Mouse (Mus musculus): ENCODE data around the gene Ablim1. TPM values are rescaled to one million over a fixed set of nuclear protein-coding genes. Genes with fewer than 3 reads are reported as not detected.

Ablim1 gene
- polyA plus RNA-seq, 1 experiment from 2014 or later, result 12.4 TPM

GRCm38 (mm10) chr19:57055215-57056120, 259.3 kb downstream of the Ablim1 start:
- H3K4me3 ChIP-seq (ENCODE audit: low read depth, low read length), result no peak overlapping the region
- peaks cover 5% of the 10 kb centered on the region for H3K9me3 ChIP-seq (replicated peaks; ENCODE audit: control insufficient read depth, low read length)
- H3K27me3 ChIP-seq (ENCODE audit: control insufficient read depth, insufficient read depth, low read depth, low read length), result no peaks in the 10 kb centered on the region
- no peak overlapping the region for H3K9ac ChIP-seq (ENCODE audit: low read depth, low read length)
- H3K4me1 ChIP-seq (ENCODE audit: control insufficient read depth, low read depth, low read length), result no peaks in the 10 kb centered on the region
- WGBS (ENCODE audit: insufficient replicate concordance), result 72% methylated on average over 16 of the region's 16 CpGs
- H3K36me3 ChIP-seq (ENCODE audit: control insufficient read depth, insufficient read depth), result peaks cover 6% of the 10 kb centered on the region
- no peak overlapping the region for H3K27ac ChIP-seq (ENCODE audit: low read length)
- no peak overlapping the region for H3K4me2 ChIP-seq (ENCODE audit: low read depth, low read length)
- no peak for ATAC-seq (ENCODE audit: low read depth)

GRCm38 (mm10) chr19:57052959-57053358, 261.8 kb downstream of the Ablim1 start:
- H3K27me3 ChIP-seq (ENCODE audit: control insufficient read depth, insufficient read depth, low read depth, low read length), result no peaks in the 10 kb centered on the region
- no peak overlapping the region for H3K9ac ChIP-seq (ENCODE audit: low read depth, low read length)
- 63% methylated on average over 8 of the region's 8 CpGs for WGBS (ENCODE audit: insufficient replicate concordance)
- no peak overlapping the region for H3K4me3 ChIP-seq (ENCODE audit: low read depth, low read length)
- ATAC-seq (ENCODE audit: low read depth), result no peak
- H3K27ac ChIP-seq (ENCODE audit: low read length), result no peak overlapping the region
- H3K4me1 ChIP-seq (ENCODE audit: control insufficient read depth, low read depth, low read length), result no peaks in the 10 kb centered on the region
- no peak overlapping the region for H3K4me2 ChIP-seq (ENCODE audit: low read depth, low read length)
- peaks cover 4% of the 10 kb centered on the region for H3K9me3 ChIP-seq (replicated peaks; ENCODE audit: control insufficient read depth, low read length)
- H3K36me3 ChIP-seq (ENCODE audit: control insufficient read depth, insufficient read depth), result peaks cover 5% of the 10 kb centered on the region

GRCm38 (mm10) chr19:57052016-57052415, 262.7 kb downstream of the Ablim1 start:
- no peaks in the 10 kb centered on the region for H3K4me1 ChIP-seq (ENCODE audit: control insufficient read depth, low read depth, low read length)
- WGBS (ENCODE audit: insufficient replicate concordance), result 71% methylated on average over 7 of the region's 7 CpGs
- H3K4me2 ChIP-seq (ENCODE audit: low read depth, low read length), result no peak overlapping the region
- H3K9me3 ChIP-seq (replicated peaks; ENCODE audit: control insufficient read depth, low read length), result no peaks in the 10 kb centered on the region
- H3K27ac ChIP-seq (ENCODE audit: low read length), result no peak overlapping the region
- H3K9ac ChIP-seq (ENCODE audit: low read depth, low read length), result no peak overlapping the region
- no peak overlapping the region for H3K4me3 ChIP-seq (ENCODE audit: low read depth, low read length)
- no peak for ATAC-seq (ENCODE audit: low read depth)
- H3K36me3 ChIP-seq (ENCODE audit: control insufficient read depth, insufficient read depth), result no peaks in the 10 kb centered on the region
- H3K27me3 ChIP-seq (ENCODE audit: control insufficient read depth, insufficient read depth, low read depth, low read length), result no peaks in the 10 kb centered on the region

- Histone ChIP-seq H3K4me2 (ENCODE audit: low read depth, low read length) (no peak overlapping the region), H3K36me3 (ENCODE audit: control insufficient read depth, insufficient read depth) (no peaks in the 10 kb centered on the region), H3K27me3 (ENCODE audit: control insufficient read depth, insufficient read depth, low read depth, low read length) (no peaks in the 10 kb centered on the region), H3K4me3 (ENCODE audit: low read depth, low read length) (no peak overlapping the region), H3K9me3 (replicated peaks; ENCODE audit: control insufficient read depth, low read length) (no peaks in the 10 kb centered on the region), H3K27ac (ENCODE audit: low read length) (no peak overlapping the region), H3K4me1 (ENCODE audit: control insufficient read depth, low read depth, low read length) (no peaks in the 10 kb centered on the region), H3K9ac (ENCODE audit: low read depth, low read length) (no peak overlapping the region)
- 67% methylated on average over 16 of the region's 16 CpGs for WGBS (ENCODE audit: insufficient replicate concordance)
- no peak for ATAC-seq (ENCODE audit: low read depth)
Observed at GRCm38 (mm10) chr19:57049592-57050090, 265.1 kb downstream of the Ablim1 start.

- Histone ChIP-seq H3K27ac (ENCODE audit: low read length) (no peak overlapping the region), H3K4me2 (ENCODE audit: low read depth, low read length) (no peak overlapping the region), H3K36me3 (ENCODE audit: control insufficient read depth, insufficient read depth) (no peaks in the 10 kb centered on the region), H3K9me3 (replicated peaks; ENCODE audit: control insufficient read depth, low read length) (no peaks in the 10 kb centered on the region), H3K4me1 (ENCODE audit: control insufficient read depth, low read depth, low read length) (no peaks in the 10 kb centered on the region), H3K27me3 (ENCODE audit: control insufficient read depth, insufficient read depth, low read depth, low read length) (no peaks in the 10 kb centered on the region), H3K4me3 (ENCODE audit: low read depth, low read length) (no peak overlapping the region), H3K9ac (ENCODE audit: low read depth, low read length) (no peak overlapping the region)
- no peak for ATAC-seq (ENCODE audit: low read depth)
- WGBS (ENCODE audit: insufficient replicate concordance), result 71% methylated on average over 9 of the region's 9 CpGs
Observed at GRCm38 (mm10) chr19:57047671-57048320, 266.9 kb downstream of the Ablim1 start.

GRCm38 (mm10) chr19:57039258-57039657, 275.5 kb downstream of the Ablim1 start:
- Histone ChIP-seq H3K9ac (ENCODE audit: low read depth, low read length) (no peak overlapping the region), H3K36me3 (ENCODE audit: control insufficient read depth, insufficient read depth) (no peaks in the 10 kb centered on the region), H3K27me3 (ENCODE audit: control insufficient read depth, insufficient read depth, low read depth, low read length) (no peaks in the 10 kb centered on the region), H3K4me3 (ENCODE audit: low read depth, low read length) (no peak overlapping the region), H3K4me2 (ENCODE audit: low read depth, low read length) (no peak overlapping the region), H3K4me1 (ENCODE audit: control insufficient read depth, low read depth, low read length) (no peaks in the 10 kb centered on the region), H3K27ac (ENCODE audit: low read length) (no peak overlapping the region), H3K9me3 (replicated peaks; ENCODE audit: control insufficient read depth, low read length) (no peaks in the 10 kb centered on the region)
- no peak for ATAC-seq (ENCODE audit: low read depth)
- WGBS (ENCODE audit: insufficient replicate concordance), result 68% methylated on average over 6 of the region's 6 CpGs

- WGBS (ENCODE audit: insufficient replicate concordance), result 67% methylated on average over 15 of the region's 15 CpGs
Observed at GRCm38 (mm10) chr19:57036860-57037259, 277.9 kb downstream of the Ablim1 start.

GRCm38 (mm10) chr19:57031582-57031981, 283.1 kb downstream of the Ablim1 start:
- Histone ChIP-seq H3K36me3 (ENCODE audit: control insufficient read depth, insufficient read depth) (no peaks in the 10 kb centered on the region), H3K27ac (ENCODE audit: low read length) (no peak overlapping the region), H3K4me3 (ENCODE audit: low read depth, low read length) (no peak overlapping the region), H3K9me3 (replicated peaks; ENCODE audit: control insufficient read depth, low read length) (no peaks in the 10 kb centered on the region), H3K4me1 (ENCODE audit: control insufficient read depth, low read depth, low read length) (no peaks in the 10 kb centered on the region), H3K4me2 (ENCODE audit: low read depth, low read length) (no peak overlapping the region), H3K9ac (ENCODE audit: low read depth, low read length) (no peak overlapping the region), H3K27me3 (ENCODE audit: control insufficient read depth, insufficient read depth, low read depth, low read length) (no peaks in the 10 kb centered on the region)
- ATAC-seq (ENCODE audit: low read depth), result no peak
- WGBS (ENCODE audit: insufficient replicate concordance), result 42% methylated on average over 4 of the region's 4 CpGs

More at GRCm38 (mm10) chr19:57036860-57037259, 277.9 kb downstream of the Ablim1 start:
- no peaks in the 10 kb centered on the region for H3K36me3 ChIP-seq (ENCODE audit: control insufficient read depth, insufficient read depth)
- no peak overlapping the region for H3K27ac ChIP-seq (ENCODE audit: low read length)
- no peak overlapping the region for H3K4me2 ChIP-seq (ENCODE audit: low read depth, low read length)
- ATAC-seq (ENCODE audit: low read depth), result no peak
- no peak overlapping the region for H3K9ac ChIP-seq (ENCODE audit: low read depth, low read length)
- no peaks in the 10 kb centered on the region for H3K27me3 ChIP-seq (ENCODE audit: control insufficient read depth, insufficient read depth, low read depth, low read length)
- no peaks in the 10 kb centered on the region for H3K9me3 ChIP-seq (replicated peaks; ENCODE audit: control insufficient read depth, low read length)
- H3K4me3 ChIP-seq (ENCODE audit: low read depth, low read length), result no peak overlapping the region
- H3K4me1 ChIP-seq (ENCODE audit: control insufficient read depth, low read depth, low read length), result no peaks in the 10 kb centered on the region

- H3K4me1 ChIP-seq (ENCODE audit: control insufficient read depth, low read depth, low read length), result no peaks in the 10 kb centered on the region
- H3K27me3 ChIP-seq (ENCODE audit: control insufficient read depth, insufficient read depth, low read depth, low read length), result no peaks in the 10 kb centered on the region
- no peak overlapping the region for H3K4me2 ChIP-seq (ENCODE audit: low read depth, low read length)
- H3K9ac ChIP-seq (ENCODE audit: low read depth, low read length), result no peak overlapping the region
- no peaks in the 10 kb centered on the region for H3K36me3 ChIP-seq (ENCODE audit: control insufficient read depth, insufficient read depth)
- WGBS (ENCODE audit: insufficient replicate concordance), result 48% methylated on average over 6 of the region's 6 CpGs
- H3K9me3 ChIP-seq (replicated peaks; ENCODE audit: control insufficient read depth, low read length), result no peaks in the 10 kb centered on the region
- H3K27ac ChIP-seq (ENCODE audit: low read length), result no peak overlapping the region
- no peak for ATAC-seq (ENCODE audit: low read depth)
- no peak overlapping the region for H3K4me3 ChIP-seq (ENCODE audit: low read depth, low read length)
Observed at GRCm38 (mm10) chr19:57029461-57029860, 285.3 kb downstream of the Ablim1 start.
